Mouse (Mus musculus) left cerebral cortex, adult 8-10 months (tissue): ENCODE results near the gene Fcer2a. TPM values are rescaled to one million over a fixed set of nuclear protein-coding genes. Genes with fewer than 3 reads are reported as not detected.

Experiments used
- DNase-seq, 2 experiments: peaks; one replicate each; pipeline ENCODE4 v3.0.0; 2022; ENCODE audit warnings: low spot score in 2 of 2
- total RNA-seq, 4 experiments: library from RNA; stranded (reverse); gene quantifications; 2 replicates each; pipeline ENCODE4 v1.2.4; 2022

Fcer2a gene
- total RNA-seq, result not detected

DNA sequence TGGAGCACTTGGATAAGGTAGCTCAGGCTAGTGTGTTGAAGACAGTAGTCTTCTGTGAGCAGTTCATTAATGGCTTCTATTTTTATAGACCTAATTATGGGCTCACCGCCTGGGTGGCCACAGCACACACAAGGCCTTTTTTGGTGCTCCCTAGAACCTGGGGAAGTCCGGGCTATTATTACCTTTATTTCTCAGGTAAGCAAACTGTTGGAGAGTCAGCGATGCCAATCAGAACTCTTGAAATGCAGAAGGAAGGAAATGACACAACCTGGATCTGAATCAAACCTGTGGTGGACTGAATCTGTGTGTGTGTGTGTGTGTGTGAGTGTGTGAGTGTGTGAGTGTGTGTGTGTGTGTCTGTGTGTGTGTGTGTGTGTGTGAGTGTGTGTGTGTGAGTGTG lies at the start of gene Fcer2a:
Gene Fcer2a, minus strand, starts transcription at position 55 of the 400 bp plus-strand sequence.
- DNase-seq, result no peak

DNA sequence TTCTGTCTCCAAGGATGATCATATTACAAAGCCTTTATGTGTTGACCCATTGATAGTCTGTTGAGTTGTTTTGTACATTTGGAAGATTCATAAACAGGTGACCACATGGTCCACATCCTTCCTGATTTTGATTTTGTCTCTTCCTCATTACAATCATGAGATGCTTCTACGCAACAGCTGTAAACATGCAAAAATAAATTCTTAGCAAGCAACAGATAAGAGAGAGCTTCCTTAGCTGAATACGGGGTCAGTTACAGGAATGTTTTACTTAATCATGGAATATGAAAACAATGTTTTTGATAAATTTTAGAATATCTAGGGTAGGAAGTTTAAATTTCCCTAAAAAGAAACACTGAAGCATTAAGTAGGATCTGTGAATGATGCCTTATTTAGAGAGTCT lies 43.0 kb upstream of the Fcer2a start:
- DNase-seq, result no peak

DNA sequence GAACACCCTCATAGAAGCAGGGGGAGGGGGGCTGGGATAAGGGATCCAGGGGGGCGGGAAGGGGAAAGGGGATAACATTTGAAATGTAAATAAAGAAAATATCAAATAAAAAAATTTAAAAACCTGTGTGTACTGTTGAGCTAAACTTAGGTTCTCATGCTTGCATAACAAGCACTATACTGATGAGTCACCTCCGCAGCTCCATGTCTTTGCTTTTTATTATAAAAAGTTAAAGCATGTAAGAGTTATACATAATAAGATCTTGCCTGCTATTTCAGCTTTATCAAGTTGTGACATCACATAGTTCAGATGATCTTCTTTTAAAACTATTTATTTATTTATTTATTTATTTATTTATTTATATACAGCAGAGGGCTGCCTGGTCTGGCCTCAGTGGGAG lies 41.6 kb upstream of the Fcer2a start:
- DNase-seq, result no peak

GRCm38 (mm10) chr8:3734084-3734483 lies 40.1 kb upstream of the Fcer2a start:
- no peak for DNase-seq

DNA sequence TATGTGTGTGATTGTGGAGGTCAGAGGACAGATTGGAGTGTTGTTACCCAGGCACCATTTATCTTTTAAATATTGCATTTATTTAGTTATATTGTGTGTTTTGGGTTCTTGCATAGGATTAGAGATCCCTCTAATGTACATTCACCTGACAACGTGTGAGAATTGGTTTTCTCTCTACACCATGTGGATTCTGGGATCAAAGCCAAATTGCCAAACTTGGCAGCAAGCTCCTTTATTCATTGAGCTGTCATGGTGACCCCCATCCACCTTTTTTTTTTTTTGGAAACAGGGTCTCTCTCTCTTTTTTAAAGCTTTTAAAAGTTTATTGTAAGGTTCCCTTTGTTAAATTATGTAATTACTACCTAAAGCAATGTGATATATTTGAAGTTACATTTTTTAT lies 27.1 kb upstream of the Fcer2a start:
- no peak for DNase-seq

GRCm38 (mm10) chr8:3720551-3720950 lies 26.6 kb upstream of the Fcer2a start, which contains the start of gene Clec4g:
Clec4g (minus strand) TSS chr8:3720651.
- no peak for DNase-seq

DNA sequence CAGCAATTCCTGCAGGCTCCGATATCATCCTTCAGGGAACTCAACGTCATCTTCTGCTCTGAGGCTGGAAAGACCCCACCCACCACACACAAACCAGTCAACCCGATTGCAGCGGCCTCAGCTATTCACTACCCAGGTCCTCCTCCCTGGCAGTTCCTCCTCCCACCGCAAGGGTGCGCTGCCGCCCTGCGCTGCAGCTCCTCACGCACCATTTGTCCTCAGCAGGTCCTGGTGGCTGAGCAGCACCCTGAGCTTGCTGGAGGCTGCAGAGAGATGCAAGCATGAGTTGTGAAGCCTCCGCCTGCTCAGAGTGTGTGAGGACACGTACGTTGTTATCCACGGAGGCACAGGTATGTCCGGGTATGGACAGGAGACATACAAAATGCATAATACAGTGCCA lies 24.6 kb upstream of the Fcer2a start:
- DNase-seq, result peak; percentile 46 to 48

GRCm38 (mm10) chr8:3717321-3717954 lies 23.5 kb upstream of the Fcer2a start:
- no peak for DNase-seq

DNA sequence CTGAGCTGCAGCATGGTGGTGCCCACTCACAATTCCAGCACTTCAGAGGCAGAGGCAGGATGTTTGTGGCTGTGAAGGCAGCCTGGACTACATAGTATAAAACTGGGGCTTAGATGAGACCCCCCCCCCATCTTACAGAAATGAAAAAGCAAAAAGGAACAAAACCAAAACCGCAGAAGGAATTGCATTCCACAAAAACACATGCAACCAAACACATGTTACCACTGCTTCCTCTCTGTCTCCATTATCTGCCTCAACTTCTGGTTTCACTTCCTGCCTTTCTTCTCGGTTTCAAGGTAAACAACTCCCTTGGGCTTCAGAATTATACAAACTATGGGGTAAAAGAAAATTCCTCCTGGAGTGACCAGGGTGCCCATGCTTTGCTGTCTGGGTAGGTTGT lies 17.7 kb upstream of the Fcer2a start:
- DNase-seq, result no peak

GRCm38 (mm10) chr8:3710312-3710711 lies 16.3 kb upstream of the Fcer2a start:
- DNase-seq, result no peak

GRCm38 (mm10) chr8:3707611-3708010 lies 13.6 kb upstream of the Fcer2a start:
- no peak for DNase-seq

DNA sequence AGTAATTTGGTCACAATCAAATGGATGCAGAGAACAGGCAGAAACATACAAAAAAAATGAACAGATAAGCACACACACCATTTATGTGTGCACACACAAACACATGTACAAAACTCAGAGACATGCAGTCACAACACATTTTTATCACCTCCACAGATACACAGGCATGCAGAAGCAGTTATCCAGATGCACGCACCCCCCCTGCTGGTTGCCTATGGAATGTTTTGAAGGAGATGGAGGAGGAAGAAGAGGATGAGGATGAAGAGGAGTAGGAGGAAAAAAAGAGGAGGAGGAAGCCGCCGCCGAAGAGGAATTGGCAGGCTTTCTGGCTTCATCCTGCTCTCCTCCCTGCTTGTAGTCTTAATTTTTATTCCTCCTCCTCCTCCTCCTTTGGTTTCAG lies 11.7 kb upstream of the Fcer2a start:
- DNase-seq, result no peak

GRCm38 (mm10) chr8:3701491-3701890 lies 7.5 kb upstream of the Fcer2a start:
- no peak for DNase-seq

DNA sequence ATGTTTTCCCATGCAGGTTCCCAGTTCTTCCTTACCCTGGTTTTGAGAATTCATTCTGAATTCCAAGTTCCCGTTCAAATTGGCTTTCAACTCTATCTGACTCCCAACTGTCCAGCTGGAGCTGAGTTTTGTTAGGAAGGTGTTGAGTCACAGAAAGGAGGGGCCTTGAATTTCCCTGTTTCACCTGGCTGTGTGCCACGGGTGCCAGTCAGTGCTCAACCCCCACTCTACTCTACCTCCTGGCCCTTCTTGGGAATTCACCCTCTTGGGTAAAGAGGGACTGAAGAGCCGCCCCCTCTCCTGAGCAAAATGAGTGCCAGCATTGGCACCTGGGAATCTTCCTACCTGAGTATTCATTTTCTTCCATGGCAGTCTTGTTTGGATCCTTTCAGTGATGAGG lies 3.2 kb downstream of the Fcer2a start:
- DNase-seq, result no peak

DNA sequence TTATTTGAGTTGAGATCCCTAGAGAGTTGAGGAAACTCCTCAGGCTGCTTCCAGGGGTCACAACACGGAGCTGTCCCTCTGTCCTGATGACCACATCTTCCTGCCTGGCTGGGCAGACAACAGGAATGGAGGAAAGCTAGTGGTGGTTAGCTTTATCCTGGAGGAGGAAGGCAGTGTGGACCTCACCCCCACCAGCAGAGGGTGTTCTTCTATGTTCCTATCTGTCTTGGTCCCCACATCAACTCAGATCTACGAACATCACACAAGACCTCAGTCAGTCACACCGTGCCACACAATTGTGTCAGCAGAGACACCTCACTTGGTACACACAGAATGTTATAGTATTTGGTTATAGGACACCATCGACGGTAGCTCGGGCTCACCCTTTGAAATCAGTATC lies 6.4 kb downstream of the Fcer2a start:
- no peak for DNase-seq

- DNase-seq, result no peak
Observed at GRCm38 (mm10) chr8:3685422-3685821, 8.6 kb downstream of the Fcer2a start.

GRCm38 (mm10) chr8:3684530-3684929 lies 9.4 kb downstream of the Fcer2a start:
- DNase-seq, result no peak

DNA sequence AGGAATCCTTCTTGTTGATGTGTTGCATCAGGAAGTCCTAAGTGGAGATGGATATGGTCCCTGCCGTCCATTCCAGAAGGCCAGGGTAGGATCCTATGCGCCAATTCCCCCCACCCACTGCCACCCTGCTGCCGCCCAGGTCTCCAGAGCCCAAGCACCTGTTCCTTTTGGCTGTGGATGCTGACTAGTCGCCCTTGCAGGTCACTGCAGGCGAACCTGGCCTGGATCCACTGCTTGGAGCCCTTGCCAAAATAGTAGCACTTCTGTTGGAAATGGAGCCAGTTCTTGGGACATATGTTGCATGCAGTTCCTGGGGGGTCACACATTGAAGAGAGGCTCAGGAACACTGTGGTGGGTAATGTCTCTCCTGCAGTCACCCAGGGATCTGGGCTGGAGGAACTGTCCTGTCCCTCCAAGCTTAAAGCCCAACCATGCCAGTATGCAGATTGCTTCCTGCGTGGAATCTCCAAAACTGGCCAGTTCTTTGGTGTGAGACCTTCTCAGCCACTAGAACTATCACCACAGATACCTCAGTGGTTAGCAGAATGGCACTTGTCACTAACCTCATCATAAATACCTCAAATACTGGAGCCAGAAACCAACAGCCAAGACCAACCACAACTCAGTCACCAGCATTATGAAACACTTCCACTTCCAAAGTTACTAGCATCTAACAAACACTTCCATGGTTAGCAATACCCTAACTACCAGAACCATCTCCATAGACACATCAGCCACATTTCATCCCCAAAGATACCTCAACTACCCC lies 10.4 kb downstream of the Fcer2a start:
- no peak for DNase-seq

DNA sequence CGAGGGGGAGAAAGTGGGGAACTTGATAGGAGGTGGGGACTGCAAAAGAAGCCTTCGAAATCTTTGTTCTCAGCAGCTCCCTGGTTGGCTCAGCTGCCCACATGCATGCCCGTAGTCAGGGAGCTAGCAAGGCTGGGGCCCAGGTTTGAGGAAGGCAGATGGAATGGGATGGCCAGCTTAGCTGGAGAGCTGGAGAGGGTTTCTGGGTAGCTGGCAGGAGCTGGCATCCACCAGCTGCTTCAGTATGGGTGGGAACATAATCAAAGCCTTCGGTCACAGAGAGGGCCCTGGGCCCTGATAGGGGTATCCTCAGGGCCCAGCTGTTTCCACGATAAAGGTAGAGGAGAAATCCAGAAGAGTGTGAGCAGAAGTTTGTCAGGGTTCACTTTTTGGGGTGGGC lies 11.5 kb downstream of the Fcer2a start:
- no peak for DNase-seq

DNA sequence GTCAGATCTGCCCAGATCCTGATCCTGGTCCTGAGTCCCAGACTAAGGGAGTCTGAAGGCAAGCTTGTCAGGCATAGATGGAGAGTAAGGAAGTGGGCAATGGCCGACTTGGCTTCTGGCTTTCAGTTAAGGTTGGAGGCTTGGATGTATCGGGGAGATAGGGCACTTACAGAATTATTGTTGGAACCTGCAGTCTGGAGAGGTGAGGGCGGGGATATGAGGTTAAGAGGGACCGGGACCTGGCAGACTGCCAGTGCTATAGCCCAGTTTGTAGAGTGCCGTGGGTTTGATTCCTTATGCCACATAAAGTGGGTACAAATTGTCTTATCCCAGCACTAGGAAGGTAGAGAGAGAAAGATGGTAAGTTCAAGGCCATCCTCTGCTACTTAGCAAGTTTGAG lies 14.3 kb downstream of the Fcer2a start:
- DNase-seq, result no peak

- DNase-seq, result no peak
Observed at GRCm38 (mm10) chr8:3679236-3679635, 14.7 kb downstream of the Fcer2a start.

DNA sequence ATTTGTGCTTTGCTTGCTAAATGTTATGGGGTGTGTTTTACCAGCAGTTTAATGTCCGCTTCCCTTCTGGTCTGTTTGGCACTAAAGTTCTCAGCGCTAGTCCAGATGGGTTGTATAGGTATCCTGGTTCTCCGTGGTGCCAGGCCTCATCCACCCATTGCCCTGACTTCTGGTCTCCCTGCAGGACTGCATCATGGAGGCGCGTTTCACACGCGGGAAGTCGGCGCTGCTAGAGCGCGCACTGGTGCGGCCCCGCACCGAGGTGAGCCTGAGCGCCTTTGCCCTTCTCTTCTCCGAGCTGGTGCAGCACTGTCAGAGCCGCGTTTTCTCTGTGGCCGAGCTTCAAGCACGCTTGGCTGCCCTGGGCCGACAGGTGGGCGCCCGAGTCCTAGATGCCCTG lies 15.1 kb downstream of the Fcer2a start:
- DNase-seq, result no peak

DNA sequence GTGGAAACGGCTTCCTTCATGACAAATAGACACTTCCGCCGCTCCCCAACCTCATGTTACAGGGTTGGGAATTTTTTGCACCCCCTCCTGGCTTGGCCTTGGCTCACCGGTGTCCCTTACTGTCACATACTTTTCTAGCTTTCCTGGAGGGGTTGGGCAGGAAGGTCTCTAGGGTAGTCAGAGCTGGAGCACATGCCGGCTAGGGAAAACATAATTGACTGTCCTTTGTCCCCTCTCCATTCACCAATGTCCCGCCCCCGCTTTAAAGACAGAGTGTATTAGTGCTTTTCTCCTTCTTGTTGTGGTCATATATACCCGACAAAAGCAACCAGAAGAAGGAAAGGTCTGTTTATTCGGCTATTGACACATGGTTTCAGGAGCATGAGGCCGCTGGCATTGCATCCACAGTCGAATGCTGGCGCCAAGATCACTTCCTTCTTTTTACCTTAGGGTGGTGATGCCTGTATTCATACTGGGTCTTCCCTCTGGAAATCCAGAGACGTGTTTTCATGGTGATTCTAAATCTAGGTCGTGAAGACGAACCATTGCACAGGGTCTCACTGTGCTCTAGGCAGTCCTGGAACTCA lies 16.9 kb downstream of the Fcer2a start:
- no peak for DNase-seq
